ENCODE assay signal across 17 mouse cellular contexts in genomic region chr15:92162835-92163234, GRCm38 (mm10).
DNase-seq lines count a peak whose midpoint lies in the region; ATAC-seq and TF ChIP-seq lines count a peak whose summit lies in the region.
"Had no signal": no experiment of that assay in that cellular context is flagged by ENCODE, and none has a peak within 500 bp of the region (broad histone marks: within the 10 kb centered on the region; RNA-seq: fewer than 3 reads in every experiment).

No protein-coding gene starts in this region.

- no peak for DNase-seq in layer of hippocampus, adult 2 months (ENCODE audit: low spot score in 2 of 2)
- DNase-seq in layer of hippocampus, adult 11-12 months (ENCODE audit: low spot score): no peak
- DNase-seq in cerebellum, adult 2 months: peak; percentile 53 to 65
- peak; percentile 37 to 47 for DNase-seq in cerebellum, postnatal 14 days
- DNase-seq in midbrain, postnatal 0 days (ENCODE audit: low spot score): peak; percentile 30
- DNase-seq in lung, adult 2 months: no peak
- no peak for DNase-seq in natural killer cell, adult 2 months (ENCODE audit: low spot score in 2 of 2)
- DNase-seq: adrenal gland, postnatal 14 days; lung, postnatal 10 days had no signal

- no peaks in the 10 kb centered on the region for H3K9me3 ChIP-seq in midbrain, postnatal 0 days (ENCODE audit: low read length)
- H3K9me3 ChIP-seq: forebrain, embryonic 13.5 days; intestine, embryonic 15.5 days; kidney, embryonic 15.5 days; liver, embryonic 15.5 days had no signal

- peak overlapping the region; percentile 89 for H3K27ac ChIP-seq in layer of hippocampus, adult 2 months
- no peak overlapping the region for H3K27ac ChIP-seq in cerebellum, adult 2 months (ENCODE audit: insufficient read depth, low read length)
- peak overlapping the region; percentile 48; the same call in 1 of the 2 replicates for H3K27ac ChIP-seq in midbrain, postnatal 0 days (ENCODE audit: low read depth, low read length)
- H3K27ac ChIP-seq: forebrain, embryonic 13.5 days; intestine, embryonic 15.5 days; kidney, embryonic 15.5 days; liver, embryonic 15.5 days; stomach, postnatal 0 days had no signal

- peak overlapping the region; percentile 48 for H3K4me2 ChIP-seq in midbrain, postnatal 0 days (ENCODE audit: low read depth, low read length, poor library complexity, severe bottlenecking)
- H3K4me2 ChIP-seq: forebrain, embryonic 13.5 days; heart, embryonic 11.5 days; intestine, embryonic 15.5 days; kidney, embryonic 15.5 days; liver, embryonic 15.5 days had no signal

- H3K4me3 ChIP-seq in layer of hippocampus, adult 2 months: peak overlapping the region; percentile 74
- peak overlapping the region; percentile 32 for H3K4me3 ChIP-seq in cerebellum, adult 2 months (replicated peaks; ENCODE audit: insufficient read depth, low read depth, low read length)
- peak overlapping the region; percentile 41 for H3K4me3 ChIP-seq in midbrain, postnatal 0 days (ENCODE audit: low read depth, low read length)
- no peak overlapping the region for H3K4me3 ChIP-seq in lung, adult 2 months (replicated peaks; ENCODE audit: extremely low read depth, low read depth, low read length)
- H3K4me3 ChIP-seq: forebrain, embryonic 13.5 days; intestine, embryonic 15.5 days; kidney, embryonic 15.5 days; liver, embryonic 15.5 days had no signal

- TF ChIP-seq CTCF in layer of hippocampus, adult 2 months (conservative IDR thresholded peaks at IDR 0.05): no peak
- TF ChIP-seq CTCF in cerebellum, adult 2 months (IDR thresholded peaks at IDR 0.05; ENCODE audit: borderline replicate concordance, insufficient read depth, low read depth, low read length): no peak
- no peak for TF ChIP-seq CTCF in midbrain, postnatal 0 days (IDR thresholded peaks at IDR 0.05)
- TF ChIP-seq CTCF in lung, adult 2 months (IDR thresholded peaks at IDR 0.05; ENCODE audit: insufficient read depth, low read length): no peak

- TF ChIP-seq POLR2A in cerebellum, adult 2 months (IDR thresholded peaks at IDR 0.05; ENCODE audit: borderline replicate concordance, insufficient read depth, low read length): no peak
- no peak for TF ChIP-seq POLR2A in lung, adult 2 months (IDR thresholded peaks at IDR 0.05; ENCODE audit: borderline replicate concordance, extremely low read depth, low read depth, low read length)

- H3K27me3 ChIP-seq in cerebellum, adult 2 months (ENCODE audit: control insufficient read depth, insufficient read depth, low read length): no peaks in the 10 kb centered on the region
- no peaks in the 10 kb centered on the region for H3K27me3 ChIP-seq in midbrain, postnatal 0 days (ENCODE audit: insufficient read depth, low read length)
- H3K27me3 ChIP-seq: forebrain, embryonic 13.5 days; intestine, embryonic 15.5 days; liver, embryonic 15.5 days; Patski had no signal

- ATAC-seq in midbrain, postnatal 0 days (ENCODE audit: low FRiP score): no peak
- ATAC-seq: activated CD4-positive, CD25-positive, alpha-beta regulatory T cell, adult 4 months; forebrain, embryonic 13.5 days; intestine, embryonic 15.5 days; Patski had no signal

- H3K36me3 ChIP-seq in midbrain, postnatal 0 days (ENCODE audit: insufficient read depth, low read length): no peaks in the 10 kb centered on the region
- H3K36me3 ChIP-seq: intestine, embryonic 15.5 days; kidney, embryonic 15.5 days; liver, embryonic 15.5 days had no signal

- H3K4me1 ChIP-seq in cerebellum, adult 2 months (ENCODE audit: control insufficient read depth, insufficient read depth, low read length): peaks cover 9% of the 10 kb centered on the region
- no peaks in the 10 kb centered on the region for H3K4me1 ChIP-seq in midbrain, postnatal 0 days (ENCODE audit: insufficient read depth, low read length)
- H3K4me1 ChIP-seq in lung, adult 2 months (ENCODE audit: control insufficient read depth, insufficient read depth, low read length): no peaks in the 10 kb centered on the region
- H3K4me1 ChIP-seq: intestine, embryonic 15.5 days; kidney, embryonic 15.5 days; liver, embryonic 15.5 days had no signal

- 0 out of 2 replicates have a peak overlapping the region, but pooled peaks have one; percentile 14 for H3K9ac ChIP-seq in midbrain, postnatal 0 days (replicated peaks; ENCODE audit: low read length, poor library complexity, severe bottlenecking)
- H3K9ac ChIP-seq: forebrain, embryonic 13.5 days; intestine, embryonic 15.5 days; kidney, embryonic 15.5 days; liver, embryonic 15.5 days had no signal

- WGBS in cerebellum, adult 2 months: 15% methylated on average over 4 of the region's 4 CpGs
- WGBS in midbrain, postnatal 0 days: 57% methylated on average over 4 of the region's 4 CpGs
- 61% methylated on average over 4 of the region's 4 CpGs for WGBS in lung, adult 2 months

Comparison
In these comparisons a context has a peak if more than half of its experiments do, and no peak if none do; other contexts are left out.
1. DNase-seq: peak in cerebellum, adult 2 months (2 of 2), cerebellum, postnatal 14 days (2 of 2) and midbrain, postnatal 0 days (single experiment); none in layer of hippocampus, adult 2 months (0 of 2), layer of hippocampus, adult 11-12 months (single experiment), lung, adult 2 months (single experiment) and natural killer cell, adult 2 months (0 of 2).